Mouse (Mus musculus) spleen, postnatal 36 days (tissue): ENCODE data around the gene Arhgap45.

Experiments used
- DNase-seq, 2 experiments: peaks; one replicate each; pipeline ENCODE4 v3.0.0; 2022; ENCODE audit warnings: low spot score in 2 of 2, mixed read lengths in 1 of 2

Arhgap45 gene

GRCm38 (mm10) chr10:79986963-79987362, 29.5 kb upstream of the Arhgap45 start:
- DNase-seq: peak; percentile 91 to 93

- no peak for DNase-seq
Observed at GRCm38 (mm10) chr10:79987771-79988505, 28.5 kb upstream of the Arhgap45 start.

- DNase-seq: peak; percentile 75 to 76
Observed at GRCm38 (mm10) chr10:79988506-79989271, 27.8 kb upstream of the Arhgap45 start, which contains the start of gene Cnn2. Gene Cnn2 (plus strand): TSS chr10:79988584.

- DNase-seq: no peak
Observed at GRCm38 (mm10) chr10:79989272-79989786, 27.1 kb upstream of the Arhgap45 start.

- DNase-seq: no peak
Observed at GRCm38 (mm10) chr10:79989870-79990269, 26.6 kb upstream of the Arhgap45 start.

GRCm38 (mm10) chr10:79991099-79991498, 25.4 kb upstream of the Arhgap45 start:
- DNase-seq: no peak

- DNase-seq: no peak
Observed at GRCm38 (mm10) chr10:79991548-79991947, 24.9 kb upstream of the Arhgap45 start.

- peak; percentile 50 to 55 for DNase-seq
Observed at GRCm38 (mm10) chr10:79994397-79995115, 21.9 kb upstream of the Arhgap45 start.

- DNase-seq: no peak
Observed at GRCm38 (mm10) chr10:79995636-79996035, 20.8 kb upstream of the Arhgap45 start.

GRCm38 (mm10) chr10:79996272-79997033, 20.0 kb upstream of the Arhgap45 start, which contains the start of gene Abca7:
Gene Abca7 (plus strand): TSS chr10:79996494.
- DNase-seq: peak; percentile 96

- DNase-seq: peak; percentile 67 to 78
Observed at GRCm38 (mm10) chr10:79997034-79997760, 19.3 kb upstream of the Arhgap45 start.

GRCm38 (mm10) chr10:79997819-79998218, 18.6 kb upstream of the Arhgap45 start:
- no peak for DNase-seq

GRCm38 (mm10) chr10:80001945-80002344, 14.5 kb upstream of the Arhgap45 start:
- DNase-seq: no peak

GRCm38 (mm10) chr10:80002829-80003228, 13.6 kb upstream of the Arhgap45 start:
- DNase-seq: no peak

- DNase-seq: no peak
Observed at GRCm38 (mm10) chr10:80003374-80004232, 12.8 kb upstream of the Arhgap45 start.

- no peak for DNase-seq
Observed at GRCm38 (mm10) chr10:80004233-80004705, 12.2 kb upstream of the Arhgap45 start.

- DNase-seq: no peak
Observed at GRCm38 (mm10) chr10:80011740-80012139, 4.7 kb upstream of the Arhgap45 start.

GRCm38 (mm10) chr10:80013609-80014008, 2.8 kb upstream of the Arhgap45 start:
- no peak for DNase-seq
